Mouse (Mus musculus): ENCODE data around the gene Nol10.

GRCm38 (mm10) chr12:17411242-17411641, 63.0 kb downstream of the Nol10 start:
- TF ChIP-seq CTCF (IDR thresholded peaks at IDR 0.05; ENCODE audit: low read depth) (no peak), EP300 (IDR thresholded peaks at IDR 0.05; ENCODE audit: low read depth) (no peak)
